Mouse (Mus musculus) liver, embryonic 12.5 days (tissue): Measurements from ENCODE around the gene Cstf3. TPM values are rescaled to one million over a fixed set of nuclear protein-coding genes. Genes with fewer than 3 reads are reported as not detected.
"Not testable (repeated sequence)": the region's sequence is repeated elsewhere in the genome, so short reads cannot be mapped to it uniquely, and the experiment has no call there.

Experiments
- ATAC-seq: fragments of 200-750 bp; cut with Nextera tagmentation; 2 replicates; pipeline ENCODE4 v1.8.0; 2017; ENCODE audit warnings: moderate number of reproducible peaks, mild to moderate bottlenecking, moderate library complexity
- H3K27ac ChIP-seq: fragments of 300-500 bp; sonication (generic); 2 replicates; pipeline ENCODE4 v1.5.1; 2016; ENCODE audit warnings: mild to moderate bottlenecking
- H3K27me3 ChIP-seq: fragments of 300-500 bp; sonication (generic); replicated peaks from 2 replicates; pipeline ENCODE4 v1.6.1; 2016; ENCODE audit warnings: mild to moderate bottlenecking, moderate library complexity
- H3K36me3 ChIP-seq: fragments of 300-500 bp; sonication (generic); 2 replicates; pipeline ENCODE4 v1.6.1; 2016; ENCODE audit warnings: mild to moderate bottlenecking, moderate library complexity
- H3K4me1 ChIP-seq: fragments of 300-500 bp; sonication (generic); 2 replicates; pipeline ENCODE4 v1.6.1; 2016
- H3K4me2 ChIP-seq: fragments of 300-500 bp; sonication (generic); 2 replicates; pipeline ENCODE4 v1.6.1; 2016; ENCODE audit warnings: mild to moderate bottlenecking, moderate library complexity
- H3K4me3 ChIP-seq: fragments of 300-500 bp; sonication (generic); 2 replicates; pipeline ENCODE4 v1.5.1; 2016; ENCODE audit warnings: mild to moderate bottlenecking, moderate library complexity
- H3K9ac ChIP-seq: fragments of 300-500 bp; sonication (generic); 2 replicates; pipeline ENCODE4 v1.6.1; 2016; ENCODE audit warnings: mild to moderate bottlenecking, moderate library complexity
- H3K9me3 ChIP-seq: fragments of 300-500 bp; sonication (generic); replicated peaks from 2 replicates; pipeline ENCODE4 v1.6.1; 2016; ENCODE audit warnings: mild to moderate bottlenecking, moderate library complexity
- WGBS: fragments of 180-500 bp; shearing (Covaris S2); methylation state at CpG from one replicate; pipeline ENCODE4 v1.1.7; 2016; ENCODE audit not compliant: insufficient replicate concordance; 5-methylcytosine and 5-hydroxymethylcytosine counted together
- polyA plus RNA-seq: library from polyadenylated mRNA; unstranded; fragments of >200 nt; fragmentation: Nextera tagmentation; extraction: Ambion mirVana; gene quantifications from 2 replicates; pipeline ENCODE4 v1.2.1, GENCODE M21; 2016

The Cstf3 gene
- polyA plus RNA-seq: 39.4 and 43.2 TPM in 2 replicates

DNA sequence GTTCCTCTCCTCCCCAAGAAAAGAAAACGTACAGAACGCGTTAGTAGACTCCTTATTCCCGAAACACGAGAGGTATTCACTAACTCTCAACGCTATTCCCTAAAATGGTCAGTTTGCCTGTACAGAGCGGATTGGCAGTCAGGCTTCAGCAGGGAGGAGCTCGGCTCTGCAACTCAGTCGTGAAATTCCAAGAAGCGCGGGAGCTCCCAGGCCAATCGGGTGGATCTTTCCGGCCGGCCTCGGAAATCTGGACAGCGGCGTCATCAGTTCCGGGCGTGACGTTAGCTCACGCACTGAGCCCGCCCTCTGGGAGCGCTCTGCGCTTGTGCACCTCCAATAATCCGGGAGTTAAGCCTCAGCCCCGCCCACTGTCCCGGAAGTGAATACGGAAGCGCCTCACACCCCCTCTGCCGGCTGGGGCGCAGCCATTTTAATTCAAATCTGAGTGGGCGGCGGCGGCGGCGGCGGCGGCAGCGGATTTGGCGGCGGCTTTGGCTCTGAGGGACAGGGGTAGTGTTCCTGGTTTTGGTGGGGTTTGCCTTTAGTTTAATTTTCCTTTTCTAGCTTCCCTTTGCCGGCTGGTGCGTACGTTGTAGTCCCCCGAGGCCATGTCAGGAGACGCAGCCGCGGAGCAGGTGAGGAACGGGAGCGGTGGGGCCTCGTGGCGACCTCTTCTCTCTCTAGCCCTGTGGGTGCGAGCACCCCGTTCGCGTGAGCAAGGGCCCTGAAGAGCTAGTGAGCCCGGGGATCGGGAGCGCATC lies at the start of gene Cstf3:
Gene Cstf3, plus strand, starts transcription at position 456 of the 761 bp plus-strand sequence.
- H3K4me2 ChIP-seq: peak within 1 kb of the TSS; percentile 88
- no peaks in the 10 kb centered on the region for H3K9me3 ChIP-seq
- H3K4me1 ChIP-seq: peaks cover 29% of the 10 kb centered on the region
- H3K9ac ChIP-seq: peak within 1 kb of the TSS; percentile 84
- H3K27ac ChIP-seq: peak within 1 kb of the TSS; percentile 82
- under 1% methylated on average over 59 of the region's 59 CpGs for WGBS
- ATAC-seq: peak; percentile 99
- peak within 1 kb of the TSS; percentile 79 for H3K4me3 ChIP-seq
- no peaks in the 10 kb centered on the region for H3K27me3 ChIP-seq
- peaks cover 6% of the 10 kb centered on the region for H3K36me3 ChIP-seq

DNA sequence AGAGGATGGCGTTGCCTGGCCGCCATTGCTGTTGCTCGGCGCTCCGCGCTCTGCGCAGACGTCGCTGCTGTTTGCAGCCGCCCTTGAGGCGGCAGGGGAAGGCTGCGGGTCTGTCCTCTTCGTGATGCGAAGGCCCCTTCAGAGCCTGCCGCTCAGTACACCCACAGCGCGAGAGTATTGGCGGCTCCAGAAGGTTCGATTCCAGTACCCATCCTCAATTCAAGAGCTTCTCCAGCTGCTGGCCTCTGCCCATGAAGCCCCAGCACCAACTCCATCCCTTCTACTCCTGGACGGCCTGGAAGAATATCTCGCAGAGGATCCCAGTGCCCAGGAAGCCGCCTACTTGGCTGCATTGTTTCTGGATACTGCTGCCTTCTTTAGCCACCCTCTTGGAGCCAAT lies 33.6 kb upstream of the Cstf3 start:
- H3K27me3 ChIP-seq, H3K4me1 ChIP-seq, H3K9ac ChIP-seq, ATAC-seq, H3K27ac ChIP-seq, H3K36me3 ChIP-seq, H3K4me3 ChIP-seq, H3K4me2 ChIP-seq, H3K9me3 ChIP-seq: not testable (repeated sequence)
- whole genome bisulfite sequencing: 82% methylated on average over 22 of the region's 22 CpGs

DNA sequence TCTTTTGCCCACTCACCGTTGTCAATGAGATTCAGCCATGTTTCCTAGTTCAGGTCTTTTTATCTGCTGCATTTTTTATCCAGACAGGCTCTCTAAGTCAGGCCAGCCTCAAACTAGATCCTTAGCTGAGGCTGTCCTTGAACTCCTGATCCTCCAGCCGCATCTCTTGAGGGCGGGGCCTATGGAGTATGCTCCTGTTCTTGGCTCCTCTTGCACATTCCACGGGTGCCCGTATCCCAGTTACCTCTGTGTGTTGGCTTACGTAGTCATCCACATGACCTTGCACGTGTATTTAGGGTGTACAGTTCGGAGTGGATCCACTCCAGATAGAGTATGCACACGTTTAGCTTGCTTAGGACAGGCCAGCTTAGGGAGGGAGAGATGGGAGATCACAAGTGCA lies 32.6 kb upstream of the Cstf3 start:
- no peak overlapping the region for H3K27ac ChIP-seq
- no peak overlapping the region for H3K9ac ChIP-seq
- no peaks in the 10 kb centered on the region for H3K36me3 ChIP-seq
- no peak overlapping the region for H3K4me3 ChIP-seq
- no peaks in the 10 kb centered on the region for H3K27me3 ChIP-seq
- WGBS: 81% methylated on average over 9 of the region's 9 CpGs
- H3K4me2 ChIP-seq: no peak overlapping the region
- no peak for ATAC-seq
- H3K4me1 ChIP-seq: no peaks in the 10 kb centered on the region
- H3K9me3 ChIP-seq: no peaks in the 10 kb centered on the region

DNA sequence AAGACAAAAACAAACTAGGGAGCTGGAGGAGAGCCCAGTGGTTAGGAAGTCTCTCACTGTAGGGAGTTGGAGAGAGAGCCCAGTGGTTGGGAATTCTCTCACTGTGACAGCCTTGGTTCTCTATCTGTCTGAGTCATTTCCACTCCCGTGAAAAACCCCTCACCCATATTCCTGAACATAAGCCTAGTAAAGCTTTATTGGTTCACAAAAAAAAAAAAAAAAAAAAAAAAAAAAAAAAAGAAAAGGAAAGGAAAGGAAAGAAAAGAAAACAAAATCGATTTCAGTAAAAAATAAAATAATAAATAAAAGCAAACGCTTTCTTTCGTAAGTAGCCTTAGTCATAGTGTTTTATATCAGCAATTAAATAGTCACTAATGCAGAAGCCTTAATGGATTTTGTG lies 32.0 kb upstream of the Cstf3 start:
- no peak overlapping the region for H3K9ac ChIP-seq
- WGBS: 72% methylated on average over 4 of the region's 4 CpGs

DNA sequence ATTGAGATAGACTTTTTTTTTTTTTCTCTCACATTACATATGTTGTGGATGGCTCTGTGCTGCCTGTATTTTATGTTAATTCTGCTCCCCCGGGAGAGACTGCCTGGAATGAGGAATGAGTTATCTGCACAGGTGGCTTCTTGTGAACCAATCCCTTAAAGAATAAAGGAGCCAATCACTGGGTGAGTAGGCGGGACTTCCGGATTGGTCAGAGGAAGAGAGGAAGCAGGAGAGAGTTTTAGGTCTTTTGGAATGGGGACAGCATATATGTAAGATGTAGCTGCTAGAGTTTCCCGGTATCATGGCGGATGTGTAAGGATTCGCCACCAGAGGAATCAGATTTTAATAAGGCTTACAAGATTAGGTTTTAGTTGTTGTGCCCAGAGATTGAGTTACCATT lies 31.4 kb upstream of the Cstf3 start:
- H3K4me1 ChIP-seq: no peaks in the 10 kb centered on the region
- WGBS: 64% methylated on average over 6 of the region's 6 CpGs
- H3K36me3 ChIP-seq: no peaks in the 10 kb centered on the region
- no peaks in the 10 kb centered on the region for H3K9me3 ChIP-seq
- no peaks in the 10 kb centered on the region for H3K27me3 ChIP-seq
- no peak for ATAC-seq
- H3K4me2 ChIP-seq: no peak overlapping the region
- no peak overlapping the region for H3K27ac ChIP-seq
- H3K9ac ChIP-seq: no peak overlapping the region
- no peak overlapping the region for H3K4me3 ChIP-seq

More for the DNA sequence above, 32.0 kb upstream of the Cstf3 start:
- Histone ChIP-seq H3K4me3 (no peak overlapping the region), H3K4me1 (no peaks in the 10 kb centered on the region), H3K27me3 (no peaks in the 10 kb centered on the region), H3K27ac (no peak overlapping the region), H3K9me3 (no peaks in the 10 kb centered on the region), H3K4me2 (no peak overlapping the region), H3K36me3 (no peaks in the 10 kb centered on the region)
- no peak for ATAC-seq

DNA sequence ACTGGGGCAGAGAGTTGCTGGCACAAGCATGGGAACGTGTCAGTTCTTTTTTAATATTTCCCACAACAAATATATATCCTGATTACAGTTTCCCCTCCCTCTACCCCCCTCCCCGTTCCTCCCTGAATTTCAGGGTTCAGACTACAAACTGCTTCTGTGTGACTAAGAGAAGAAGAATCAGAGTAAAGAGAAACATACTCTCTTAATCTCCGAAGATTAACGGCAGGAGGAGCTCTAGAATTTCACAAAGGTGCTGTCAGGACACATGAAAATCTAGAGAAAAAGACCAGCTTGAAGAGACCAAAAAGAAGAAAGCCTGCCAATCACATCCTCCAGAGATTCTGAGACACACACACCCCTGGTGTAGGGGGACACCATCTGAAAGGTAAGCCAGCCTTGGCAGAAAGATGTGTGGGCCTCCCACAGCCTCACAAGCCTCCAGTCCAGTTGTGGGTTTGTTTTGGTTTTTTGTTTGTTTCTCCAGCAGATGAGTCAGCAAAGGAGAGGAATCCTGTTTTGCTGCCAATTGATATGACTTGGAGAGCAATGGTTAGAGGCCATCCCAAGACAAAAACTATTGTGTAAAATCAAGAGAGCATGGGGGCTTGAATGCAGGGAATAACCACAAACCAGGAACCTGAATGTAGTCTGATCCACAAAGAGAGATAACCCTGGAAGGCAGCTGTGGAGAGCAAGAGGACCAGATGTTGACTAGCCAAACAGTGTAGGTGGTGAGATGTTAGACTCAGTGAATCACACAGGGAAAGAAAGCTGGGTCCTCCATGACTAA lies 30.5 kb upstream of the Cstf3 start:
- 63% methylated on average over 4 of the region's 4 CpGs for WGBS
- Histone ChIP-seq H3K4me2 (no peak overlapping the region), H3K27me3 (no peaks in the 10 kb centered on the region), H3K4me1 (no peaks in the 10 kb centered on the region), H3K9me3 (no peaks in the 10 kb centered on the region), H3K9ac (no peak overlapping the region), H3K27ac (no peak overlapping the region), H3K36me3 (no peaks in the 10 kb centered on the region), H3K4me3 (no peak overlapping the region)
- ATAC-seq: no peak

DNA sequence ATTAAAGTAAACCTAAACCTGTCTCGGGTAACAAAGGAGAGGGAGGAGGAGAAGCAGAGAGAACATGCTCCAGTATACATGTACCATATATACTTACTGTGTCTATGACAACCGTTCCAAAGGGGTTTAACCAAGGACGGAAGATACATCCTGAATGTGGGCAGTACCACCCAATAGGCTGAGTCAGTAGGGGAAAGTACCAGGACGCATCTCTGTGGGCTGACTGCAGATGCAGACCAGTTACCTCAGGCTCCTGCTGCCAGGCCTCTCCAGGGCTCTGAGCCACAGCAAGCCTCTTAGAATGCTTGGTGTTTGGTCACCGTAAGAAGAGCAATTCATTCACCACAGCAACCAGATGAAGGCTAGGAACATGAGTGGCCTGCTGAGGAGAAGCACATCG lies 28.9 kb upstream of the Cstf3 start:
- no peaks in the 10 kb centered on the region for H3K36me3 ChIP-seq
- no peak overlapping the region for H3K4me3 ChIP-seq
- 82% methylated on average over 6 of the region's 6 CpGs for WGBS
- no peak overlapping the region for H3K9ac ChIP-seq
- no peak overlapping the region for H3K4me2 ChIP-seq
- no peaks in the 10 kb centered on the region for H3K4me1 ChIP-seq
- no peaks in the 10 kb centered on the region for H3K27me3 ChIP-seq
- no peak for ATAC-seq
- no peaks in the 10 kb centered on the region for H3K9me3 ChIP-seq
- H3K27ac ChIP-seq: no peak overlapping the region

DNA sequence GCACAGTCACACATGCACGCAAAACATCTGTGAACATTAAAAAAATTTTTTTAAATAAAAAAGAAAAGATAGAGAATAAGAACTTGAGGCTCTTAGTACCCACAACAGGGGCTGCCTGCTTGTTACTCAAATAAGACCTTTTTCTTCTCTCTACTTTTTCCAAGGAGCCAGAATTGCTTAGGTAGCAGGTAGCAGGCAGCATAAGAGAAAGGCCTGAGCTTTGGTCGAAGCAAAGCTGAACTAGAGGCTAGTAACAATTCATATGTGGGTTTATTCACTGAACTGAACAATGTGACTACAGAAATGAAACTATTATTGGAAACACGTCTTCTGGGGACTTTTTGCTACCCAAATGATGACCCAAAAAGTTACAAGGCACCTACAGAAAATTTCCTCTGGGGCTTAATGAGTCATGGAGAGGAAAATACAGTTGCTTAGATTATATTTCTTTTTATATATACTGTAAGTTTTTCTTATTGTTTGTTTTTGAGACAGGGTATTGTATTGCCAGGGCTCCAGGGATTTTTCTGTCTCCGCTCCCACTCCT lies 28.3 kb upstream of the Cstf3 start:
- H3K27ac ChIP-seq: no peak overlapping the region
- no peaks in the 10 kb centered on the region for H3K9me3 ChIP-seq
- H3K36me3 ChIP-seq: no peaks in the 10 kb centered on the region
- ATAC-seq: no peak
- H3K9ac ChIP-seq: no peak overlapping the region
- 64% methylated on average over 4 of the region's 4 CpGs for WGBS
- H3K4me2 ChIP-seq: no peak overlapping the region
- H3K4me3 ChIP-seq: no peak overlapping the region
- no peaks in the 10 kb centered on the region for H3K4me1 ChIP-seq
- H3K27me3 ChIP-seq: no peaks in the 10 kb centered on the region

DNA sequence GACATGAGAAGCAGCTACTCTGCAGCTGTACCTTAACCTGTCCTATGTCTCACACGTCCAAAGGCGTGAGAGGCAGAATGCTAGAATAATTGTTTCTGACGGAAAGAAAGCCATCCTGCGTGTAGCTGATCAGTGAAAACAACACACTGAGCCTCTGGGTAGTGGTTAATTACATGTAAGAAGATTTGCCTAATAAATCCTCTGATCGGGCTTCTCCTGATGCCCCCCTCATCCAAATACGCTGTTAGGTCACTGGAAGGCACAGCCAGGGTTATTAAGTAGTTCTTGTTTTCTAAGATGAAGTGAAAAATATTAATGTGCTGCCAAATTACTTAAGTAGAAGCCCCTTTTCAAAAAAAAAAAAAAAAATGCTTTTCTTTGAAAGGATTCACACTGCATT lies 18.3 kb upstream of the Cstf3 start:
- WGBS: 80% methylated on average over 6 of the region's 6 CpGs
- Histone ChIP-seq H3K36me3 (no peaks in the 10 kb centered on the region), H3K27ac (no peak overlapping the region), H3K4me2 (no peak overlapping the region), H3K9me3 (no peaks in the 10 kb centered on the region), H3K27me3 (0 out of 2 replicates have a peak, but pooled peaks cover 6% of the 10 kb centered on the region), H3K4me3 (no peak overlapping the region), H3K4me1 (no peaks in the 10 kb centered on the region), H3K9ac (no peak overlapping the region)
- ATAC-seq: no peak

DNA sequence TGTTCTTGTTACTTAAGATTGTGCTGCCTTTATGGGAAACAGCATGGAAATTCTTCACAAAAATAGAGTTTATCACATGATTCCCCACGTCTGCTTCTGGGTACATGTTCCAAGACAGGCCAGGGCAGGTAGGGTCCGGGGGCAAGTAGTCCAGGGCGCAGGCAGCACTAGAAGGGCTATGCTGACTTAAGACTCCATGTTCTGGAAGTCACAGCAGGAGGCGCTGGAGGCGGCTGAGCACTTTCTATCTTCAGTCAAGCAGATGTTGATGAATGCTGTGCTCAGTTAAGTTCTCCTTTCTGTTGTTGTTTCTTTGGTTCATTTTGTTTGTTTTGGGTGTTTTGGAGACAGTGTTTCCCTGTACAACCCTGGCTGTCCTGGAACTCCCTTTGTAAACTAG lies 14.1 kb upstream of the Cstf3 start:
- Histone ChIP-seq H3K4me1 (peaks cover 6% of the 10 kb centered on the region; the same call in 1 of the 2 replicates), H3K36me3 (no peaks in the 10 kb centered on the region), H3K9ac (no peak overlapping the region), H3K9me3 (no peaks in the 10 kb centered on the region), H3K4me2 (no peak overlapping the region), H3K27ac (no peak overlapping the region), H3K4me3 (no peak overlapping the region), H3K27me3 (0 out of 2 replicates have a peak, but pooled peaks cover 6% of the 10 kb centered on the region)
- 67% methylated on average over 5 of the region's 5 CpGs for WGBS
- no peak for ATAC-seq

DNA sequence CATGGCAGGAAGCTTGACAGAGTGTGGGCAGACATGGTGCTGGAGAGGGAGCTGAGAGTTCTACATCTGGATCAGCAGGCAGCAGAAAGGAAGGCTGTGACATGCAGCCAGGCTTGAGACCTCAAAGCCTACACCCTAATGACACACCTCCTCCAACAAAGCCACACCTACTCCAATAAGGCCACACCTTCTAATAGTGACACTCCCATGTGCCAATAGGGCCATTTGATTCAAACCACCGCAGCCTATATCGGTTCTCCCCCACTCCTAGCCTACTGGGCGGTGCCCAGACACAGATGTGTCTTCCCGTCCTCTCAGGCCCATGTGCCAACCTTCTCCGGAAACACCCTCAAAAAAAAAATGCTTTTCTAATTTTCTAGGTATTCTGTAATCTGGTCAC lies 12.3 kb upstream of the Cstf3 start:
- no peaks in the 10 kb centered on the region for H3K9me3 ChIP-seq
- peaks cover 6% of the 10 kb centered on the region; the same call in 1 of the 2 replicates for H3K4me1 ChIP-seq
- no peaks in the 10 kb centered on the region for H3K36me3 ChIP-seq
- 0 out of 2 replicates have a peak, but pooled peaks cover under 1% of the 10 kb centered on the region for H3K27me3 ChIP-seq
- H3K27ac ChIP-seq: no peak overlapping the region
- 44% methylated on average over 5 of the region's 5 CpGs for WGBS
- H3K4me3 ChIP-seq: no peak overlapping the region
- no peak overlapping the region for H3K9ac ChIP-seq
- peak; percentile 72 for ATAC-seq
- H3K4me2 ChIP-seq: no peak overlapping the region
